Mouse (Mus musculus): ENCODE results near the gene Zmynd11. TPM values are rescaled to one million over a fixed set of nuclear protein-coding genes. Genes with fewer than 3 reads are reported as not detected.

Zmynd11 gene
- polyA plus RNA-seq, 1 experiment from 2014 or later: 139 TPM

GRCm38 (mm10) chr13:9697340-9697739, 67.8 kb downstream of the Zmynd11 start:
- no peak for ATAC-seq (ENCODE audit: low read depth)
- Histone ChIP-seq H3K4me1 (replicated peaks; ENCODE audit: control insufficient read depth, insufficient read depth, low read length) (peaks cover 5% of the 10 kb centered on the region; the same call in 1 of the 2 replicates), H3K9ac (ENCODE audit: low read length) (no peak overlapping the region), H3K27ac (ENCODE audit: low read length) (no peak overlapping the region; the same call in 1 of the 2 replicates), H3K9me3 (ENCODE audit: control insufficient read depth, low read length) (no peaks in the 10 kb centered on the region), H3K4me2 (ENCODE audit: low read depth, low read length) (no peak overlapping the region), H3K27me3 (ENCODE audit: control insufficient read depth, insufficient read depth, low read depth, low read length) (no peaks in the 10 kb centered on the region), H3K36me3 (ENCODE audit: control insufficient read depth, insufficient read depth, low read length) (peaks cover 11% of the 10 kb centered on the region), H3K4me3 (ENCODE audit: low read length) (no peak overlapping the region)
- WGBS: 95% methylated on average over 4 of the region's 4 CpGs

- peak; percentile 97 for ATAC-seq (ENCODE audit: low read depth)
- Histone ChIP-seq H3K9ac (ENCODE audit: low read length) (no peak overlapping the region), H3K27me3 (ENCODE audit: control insufficient read depth, insufficient read depth, low read depth, low read length) (no peaks in the 10 kb centered on the region), H3K9me3 (ENCODE audit: control insufficient read depth, low read length) (no peaks in the 10 kb centered on the region), H3K36me3 (ENCODE audit: control insufficient read depth, insufficient read depth, low read length) (peaks cover 20% of the 10 kb centered on the region), H3K4me3 (ENCODE audit: low read length) (no peak overlapping the region), H3K27ac (ENCODE audit: low read length) (peak overlapping the region; percentile 65), H3K4me1 (replicated peaks; ENCODE audit: control insufficient read depth, insufficient read depth, low read length) (peaks cover 5% of the 10 kb centered on the region; the same call in 1 of the 2 replicates), H3K4me2 (ENCODE audit: low read depth, low read length) (no peak overlapping the region)
Measured at GRCm38 (mm10) chr13:9695809-9696208, 69.3 kb downstream of the Zmynd11 start.

GRCm38 (mm10) chr13:9695403-9695802, 69.7 kb downstream of the Zmynd11 start:
- Histone ChIP-seq H3K4me1 (replicated peaks; ENCODE audit: control insufficient read depth, insufficient read depth, low read length) (peaks cover 5% of the 10 kb centered on the region; the same call in 1 of the 2 replicates), H3K27me3 (ENCODE audit: control insufficient read depth, insufficient read depth, low read depth, low read length) (no peaks in the 10 kb centered on the region), H3K9me3 (ENCODE audit: control insufficient read depth, low read length) (no peaks in the 10 kb centered on the region), H3K4me2 (ENCODE audit: low read depth, low read length) (no peak overlapping the region), H3K27ac (ENCODE audit: low read length) (peak overlapping the region; percentile 65), H3K4me3 (ENCODE audit: low read length) (no peak overlapping the region), H3K9ac (ENCODE audit: low read length) (no peak overlapping the region), H3K36me3 (ENCODE audit: control insufficient read depth, insufficient read depth, low read length) (peaks cover 25% of the 10 kb centered on the region)
- WGBS: 61% methylated on average over 4 of the region's 4 CpGs
- ATAC-seq (ENCODE audit: low read depth): peak; percentile 35

GRCm38 (mm10) chr13:9694651-9695050, 70.5 kb downstream of the Zmynd11 start:
- Histone ChIP-seq H3K4me2 (ENCODE audit: low read depth, low read length) (no peak overlapping the region), H3K9me3 (ENCODE audit: control insufficient read depth, low read length) (no peaks in the 10 kb centered on the region), H3K36me3 (ENCODE audit: control insufficient read depth, insufficient read depth, low read length) (peaks cover 30% of the 10 kb centered on the region), H3K4me1 (replicated peaks; ENCODE audit: control insufficient read depth, insufficient read depth, low read length) (peaks cover 5% of the 10 kb centered on the region; the same call in 1 of the 2 replicates), H3K27ac (ENCODE audit: low read length) (no peak overlapping the region), H3K27me3 (ENCODE audit: control insufficient read depth, insufficient read depth, low read depth, low read length) (no peaks in the 10 kb centered on the region), H3K4me3 (ENCODE audit: low read length) (no peak overlapping the region), H3K9ac (ENCODE audit: low read length) (no peak overlapping the region)
- 88% methylated on average over 6 of the region's 6 CpGs for WGBS
- no peak for ATAC-seq (ENCODE audit: low read depth)

GRCm38 (mm10) chr13:9692876-9693275, 72.3 kb downstream of the Zmynd11 start:
- 72% methylated on average over 3 of the region's 3 CpGs for WGBS
- H3K27me3 ChIP-seq (ENCODE audit: control insufficient read depth, insufficient read depth, low read depth, low read length): no peaks in the 10 kb centered on the region

GRCm38 (mm10) chr13:9689366-9689765, 75.8 kb downstream of the Zmynd11 start:
- Histone ChIP-seq H3K36me3 (ENCODE audit: control insufficient read depth, insufficient read depth, low read length) (peaks cover 62% of the 10 kb centered on the region), H3K9me3 (ENCODE audit: control insufficient read depth, low read length) (no peaks in the 10 kb centered on the region), H3K4me1 (replicated peaks; ENCODE audit: control insufficient read depth, insufficient read depth, low read length) (0 out of 2 replicates have a peak, but pooled peaks cover 2% of the 10 kb centered on the region), H3K4me3 (ENCODE audit: low read length) (no peak overlapping the region), H3K4me2 (ENCODE audit: low read depth, low read length) (no peak overlapping the region), H3K27ac (ENCODE audit: low read length) (no peak overlapping the region), H3K9ac (ENCODE audit: low read length) (no peak overlapping the region), H3K27me3 (ENCODE audit: control insufficient read depth, insufficient read depth, low read depth, low read length) (no peaks in the 10 kb centered on the region)
- ATAC-seq (ENCODE audit: low read depth): no peak; the same call in 1 of the 2 replicates
- 83% methylated on average over 16 of the region's 16 CpGs for WGBS

More at GRCm38 (mm10) chr13:9692876-9693275, 72.3 kb downstream of the Zmynd11 start:
- peaks cover 48% of the 10 kb centered on the region for H3K36me3 ChIP-seq (ENCODE audit: control insufficient read depth, insufficient read depth, low read length)
- no peaks in the 10 kb centered on the region for H3K9me3 ChIP-seq (ENCODE audit: control insufficient read depth, low read length)
- no peak for ATAC-seq (ENCODE audit: low read depth)
- no peak overlapping the region for H3K4me2 ChIP-seq (ENCODE audit: low read depth, low read length)
- H3K27ac ChIP-seq (ENCODE audit: low read length): no peak overlapping the region
- H3K4me3 ChIP-seq (ENCODE audit: low read length): no peak overlapping the region
- peaks cover 5% of the 10 kb centered on the region; the same call in 1 of the 2 replicates for H3K4me1 ChIP-seq (replicated peaks; ENCODE audit: control insufficient read depth, insufficient read depth, low read length)
- no peak overlapping the region for H3K9ac ChIP-seq (ENCODE audit: low read length)

- no peak overlapping the region for H3K9ac ChIP-seq (ENCODE audit: low read length)
- peaks cover 67% of the 10 kb centered on the region for H3K36me3 ChIP-seq (ENCODE audit: control insufficient read depth, insufficient read depth, low read length)
- H3K4me3 ChIP-seq (ENCODE audit: low read length): no peak overlapping the region
- H3K9me3 ChIP-seq (ENCODE audit: control insufficient read depth, low read length): no peaks in the 10 kb centered on the region
- no peaks in the 10 kb centered on the region for H3K27me3 ChIP-seq (ENCODE audit: control insufficient read depth, insufficient read depth, low read depth, low read length)
- no peak for ATAC-seq (ENCODE audit: low read depth)
- H3K4me2 ChIP-seq (ENCODE audit: low read depth, low read length): no peak overlapping the region
- no peaks in the 10 kb centered on the region for H3K4me1 ChIP-seq (replicated peaks; ENCODE audit: control insufficient read depth, insufficient read depth, low read length)
- 85% methylated on average over 11 of the region's 11 CpGs for WGBS
- H3K27ac ChIP-seq (ENCODE audit: low read length): no peak overlapping the region
Measured at GRCm38 (mm10) chr13:9686765-9687164, 78.4 kb downstream of the Zmynd11 start.

- 94% methylated on average over 7 of the region's 7 CpGs for WGBS
- Histone ChIP-seq H3K27ac (ENCODE audit: low read length) (no peak overlapping the region), H3K4me3 (ENCODE audit: low read length) (no peak overlapping the region)
Measured at GRCm38 (mm10) chr13:9686261-9686660, 78.9 kb downstream of the Zmynd11 start.

GRCm38 (mm10) chr13:9684153-9684923, 80.8 kb downstream of the Zmynd11 start:
- Histone ChIP-seq H3K36me3 (ENCODE audit: control insufficient read depth, insufficient read depth, low read length) (peaks cover 48% of the 10 kb centered on the region), H3K27ac (ENCODE audit: low read length) (no peak overlapping the region)

More at GRCm38 (mm10) chr13:9686261-9686660, 78.9 kb downstream of the Zmynd11 start:
- H3K9me3 ChIP-seq (ENCODE audit: control insufficient read depth, low read length): no peaks in the 10 kb centered on the region
- no peak overlapping the region for H3K4me2 ChIP-seq (ENCODE audit: low read depth, low read length)
- peaks cover 64% of the 10 kb centered on the region for H3K36me3 ChIP-seq (ENCODE audit: control insufficient read depth, insufficient read depth, low read length)
- no peaks in the 10 kb centered on the region for H3K4me1 ChIP-seq (replicated peaks; ENCODE audit: control insufficient read depth, insufficient read depth, low read length)
- H3K27me3 ChIP-seq (ENCODE audit: control insufficient read depth, insufficient read depth, low read depth, low read length): no peaks in the 10 kb centered on the region
- no peak overlapping the region for H3K9ac ChIP-seq (ENCODE audit: low read length)
- ATAC-seq (ENCODE audit: low read depth): no peak

More at GRCm38 (mm10) chr13:9684153-9684923, 80.8 kb downstream of the Zmynd11 start:
- Histone ChIP-seq H3K27me3 (ENCODE audit: control insufficient read depth, insufficient read depth, low read depth, low read length) (no peaks in the 10 kb centered on the region), H3K4me1 (replicated peaks; ENCODE audit: control insufficient read depth, insufficient read depth, low read length) (no peaks in the 10 kb centered on the region), H3K4me2 (ENCODE audit: low read depth, low read length) (no peak overlapping the region), H3K4me3 (ENCODE audit: low read length) (no peak overlapping the region), H3K9me3 (ENCODE audit: control insufficient read depth, low read length) (no peaks in the 10 kb centered on the region), H3K9ac (ENCODE audit: low read length) (no peak overlapping the region)
- 93% methylated on average over 11 of the region's 11 CpGs for WGBS
- ATAC-seq (ENCODE audit: low read depth): no peak
